In genomic region chr3:70176391-70176790, GRCm38 (mm10) we compare ENCODE assay signal across 20 mouse cellular contexts.
DNase-seq lines count a peak whose midpoint lies in the region; ATAC-seq lines count a peak whose summit lies in the region.
"Had no signal": no experiment of that assay in that cellular context is flagged by ENCODE, and none has a peak within 500 bp of the region (broad histone marks: within the 10 kb centered on the region; RNA-seq: fewer than 3 reads in every experiment).

No protein-coding gene starts in this region.

- H3K27me3 ChIP-seq in forebrain, embryonic 11.5 days (ENCODE audit: control insufficient read depth, insufficient read depth, low read length), result no peaks in the 10 kb centered on the region
- H3K27me3 ChIP-seq in forebrain, embryonic 14.5 days (replicated peaks; ENCODE audit: control insufficient read depth, insufficient read depth, low read length), result no peaks in the 10 kb centered on the region
- H3K27me3 ChIP-seq in hindbrain, embryonic 11.5 days (ENCODE audit: control insufficient read depth, insufficient read depth, low read length), result no peaks in the 10 kb centered on the region
- H3K27me3 ChIP-seq in hindbrain, embryonic 10.5 days (ENCODE audit: insufficient read depth, poor library complexity, severe bottlenecking), result no peaks in the 10 kb centered on the region
- no peaks in the 10 kb centered on the region for H3K27me3 ChIP-seq in kidney, embryonic 16.5 days (ENCODE audit: insufficient read depth, low read length)
- H3K27me3 ChIP-seq in midbrain, embryonic 14.5 days (ENCODE audit: control insufficient read depth, insufficient read depth, low read length), result no peaks in the 10 kb centered on the region
- H3K27me3 ChIP-seq in midbrain, embryonic 10.5 days (ENCODE audit: low read depth, poor library complexity, severe bottlenecking), result no peaks in the 10 kb centered on the region
- H3K27me3 ChIP-seq: heart, embryonic 12.5 days; hindbrain, embryonic 13.5 days had no signal

- DNase-seq in forebrain, embryonic 11.5 days (ENCODE audit: low spot score), result no peak
- DNase-seq in forebrain, embryonic 14.5 days (ENCODE audit: low spot score), result no peak
- DNase-seq in hindbrain, embryonic 11.5 days (ENCODE audit: low spot score), result no peak
- no peak for DNase-seq in hindbrain, embryonic 10.5 days (ENCODE audit: low spot score)
- DNase-seq in kidney, postnatal 36 days, result no peak
- DNase-seq in midbrain, embryonic 14.5 days, result no peak
- no peak for DNase-seq in midbrain, embryonic 10.5 days (ENCODE audit: low spot score)
- DNase-seq: adrenal gland, adult 8-10 months; adrenal gland, postnatal 36 days; B cell, adult 2 months; cerebellum, adult 2 months; cerebellum, postnatal 10 days; gastrocnemius, postnatal 25 days had no signal

- no peak overlapping the region for H3K4me2 ChIP-seq in forebrain, embryonic 11.5 days (ENCODE audit: low read depth, low read length, severe bottlenecking)
- no peak overlapping the region for H3K4me2 ChIP-seq in forebrain, embryonic 14.5 days (ENCODE audit: low read length)
- no peak overlapping the region for H3K4me2 ChIP-seq in hindbrain, embryonic 11.5 days (replicated peaks; ENCODE audit: low read depth, low read length)
- no peak overlapping the region for H3K4me2 ChIP-seq in kidney, embryonic 16.5 days (replicated peaks; ENCODE audit: low read depth, low read length)
- no peak overlapping the region for H3K4me2 ChIP-seq in midbrain, embryonic 14.5 days (ENCODE audit: low read length)
- H3K4me2 ChIP-seq: heart, embryonic 12.5 days; hindbrain, embryonic 13.5 days had no signal

- H3K9ac ChIP-seq in forebrain, embryonic 11.5 days (ENCODE audit: low read length), result no peak overlapping the region
- no peak overlapping the region for H3K9ac ChIP-seq in forebrain, embryonic 14.5 days (ENCODE audit: low read length)
- no peak overlapping the region for H3K9ac ChIP-seq in hindbrain, embryonic 11.5 days (ENCODE audit: low read depth, low read length)
- no peak overlapping the region for H3K9ac ChIP-seq in kidney, embryonic 16.5 days (replicated peaks; ENCODE audit: low read length)
- H3K9ac ChIP-seq in midbrain, embryonic 14.5 days (replicated peaks; ENCODE audit: low read length), result no peak overlapping the region
- H3K9ac ChIP-seq: heart, embryonic 12.5 days; hindbrain, embryonic 13.5 days had no signal

- H3K4me3 ChIP-seq in forebrain, embryonic 11.5 days (ENCODE audit: low read depth, low read length), result no peak overlapping the region
- no peak overlapping the region for H3K4me3 ChIP-seq in forebrain, embryonic 14.5 days (ENCODE audit: low read depth, low read length)
- no peak overlapping the region for H3K4me3 ChIP-seq in hindbrain, embryonic 11.5 days (ENCODE audit: low read depth, low read length)
- no peak overlapping the region for H3K4me3 ChIP-seq in hindbrain, embryonic 10.5 days
- H3K4me3 ChIP-seq in kidney, embryonic 16.5 days (ENCODE audit: low read length), result no peak overlapping the region
- H3K4me3 ChIP-seq in midbrain, embryonic 14.5 days (replicated peaks; ENCODE audit: low read depth, low read length), result no peak overlapping the region
- H3K4me3 ChIP-seq in midbrain, embryonic 10.5 days, result no peak overlapping the region
- H3K4me3 ChIP-seq: embryonic facial prominence, embryonic 10.5 days; heart, embryonic 12.5 days; hindbrain, embryonic 13.5 days had no signal

- H3K27ac ChIP-seq in forebrain, embryonic 11.5 days (ENCODE audit: low read depth, low read length), result no peak overlapping the region
- H3K27ac ChIP-seq in forebrain, embryonic 14.5 days (ENCODE audit: low read depth, low read length), result no peak overlapping the region
- H3K27ac ChIP-seq in hindbrain, embryonic 11.5 days (ENCODE audit: low read depth, low read length), result no peak overlapping the region
- H3K27ac ChIP-seq in hindbrain, embryonic 10.5 days, result no peak overlapping the region
- H3K27ac ChIP-seq in kidney, embryonic 16.5 days (ENCODE audit: low read length), result no peak overlapping the region
- H3K27ac ChIP-seq in midbrain, embryonic 14.5 days (replicated peaks; ENCODE audit: low read depth, low read length), result no peak overlapping the region
- no peak overlapping the region for H3K27ac ChIP-seq in midbrain, embryonic 10.5 days (replicated peaks)
- H3K27ac ChIP-seq: embryonic facial prominence, embryonic 10.5 days; hindbrain, embryonic 13.5 days had no signal

- H3K36me3 ChIP-seq in forebrain, embryonic 11.5 days (ENCODE audit: control insufficient read depth, insufficient read depth, low read length), result no peaks in the 10 kb centered on the region
- no peaks in the 10 kb centered on the region for H3K36me3 ChIP-seq in forebrain, embryonic 14.5 days (ENCODE audit: control insufficient read depth, insufficient read depth, low read length)
- H3K36me3 ChIP-seq in hindbrain, embryonic 11.5 days (ENCODE audit: control insufficient read depth, insufficient read depth, low read length), result no peaks in the 10 kb centered on the region
- H3K36me3 ChIP-seq in hindbrain, embryonic 10.5 days, result no peaks in the 10 kb centered on the region
- no peaks in the 10 kb centered on the region for H3K36me3 ChIP-seq in kidney, embryonic 16.5 days (ENCODE audit: insufficient read depth, low read length)
- H3K36me3 ChIP-seq in midbrain, embryonic 14.5 days (ENCODE audit: control insufficient read depth, insufficient read depth, low read length), result no peaks in the 10 kb centered on the region
- no peaks in the 10 kb centered on the region for H3K36me3 ChIP-seq in midbrain, embryonic 10.5 days
- H3K36me3 ChIP-seq: embryonic facial prominence, embryonic 10.5 days; G1E; heart, embryonic 12.5 days; hindbrain, embryonic 13.5 days had no signal

- ATAC-seq in forebrain, embryonic 11.5 days (replicated peaks; ENCODE audit: low FRiP score), result peak; percentile 42; the same call in 1 of the 2 replicates
- no peak for ATAC-seq in forebrain, embryonic 14.5 days
- peak; percentile 40; the same call in 1 of the 2 replicates for ATAC-seq in hindbrain, embryonic 11.5 days (ENCODE audit: low FRiP score)
- ATAC-seq in kidney, embryonic 16.5 days (ENCODE audit: low FRiP score, low TSS enrichment), result 0 out of 2 replicates have a peak, but pooled peaks have one; percentile 42
- ATAC-seq in midbrain, embryonic 14.5 days (ENCODE audit: low FRiP score, low TSS enrichment), result peak; percentile 43
- ATAC-seq: CD4-positive, CD25-positive, alpha-beta regulatory T cell, adult 4 months; inflammation-experienced regulatory T-cells, adult 6 months had no signal

- 86% methylated on average over 1 of the region's 1 CpGs for WGBS in forebrain, embryonic 11.5 days
- WGBS in forebrain, embryonic 14.5 days, result 74% methylated on average over 1 of the region's 1 CpGs
- WGBS in hindbrain, embryonic 11.5 days, result 88% methylated on average over 1 of the region's 1 CpGs
- 74% methylated on average over 1 of the region's 1 CpGs for WGBS in hindbrain, embryonic 10.5 days
- 95% methylated on average over 1 of the region's 1 CpGs for WGBS in kidney, embryonic 16.5 days
- whole genome bisulfite sequencing in midbrain, embryonic 14.5 days, result 81% methylated on average over 1 of the region's 1 CpGs
- 96% methylated on average over 1 of the region's 1 CpGs for WGBS in midbrain, embryonic 10.5 days

- H3K4me1 ChIP-seq in forebrain, embryonic 11.5 days (replicated peaks; ENCODE audit: control insufficient read depth, insufficient read depth, low read length), result no peaks in the 10 kb centered on the region
- H3K4me1 ChIP-seq in forebrain, embryonic 14.5 days (ENCODE audit: control insufficient read depth, insufficient read depth, low read length), result no peaks in the 10 kb centered on the region
- no peaks in the 10 kb centered on the region for H3K4me1 ChIP-seq in hindbrain, embryonic 11.5 days (replicated peaks; ENCODE audit: control insufficient read depth, insufficient read depth, low read length)
- no peaks in the 10 kb centered on the region for H3K4me1 ChIP-seq in hindbrain, embryonic 10.5 days (replicated peaks)
- H3K4me1 ChIP-seq in kidney, embryonic 16.5 days (ENCODE audit: insufficient read depth, low read length), result no peaks in the 10 kb centered on the region
- H3K4me1 ChIP-seq in midbrain, embryonic 14.5 days (ENCODE audit: control insufficient read depth, insufficient read depth, low read length), result no peaks in the 10 kb centered on the region
- H3K4me1 ChIP-seq in midbrain, embryonic 10.5 days, result no peaks in the 10 kb centered on the region
- H3K4me1 ChIP-seq: embryonic facial prominence, embryonic 10.5 days; heart, embryonic 12.5 days; hindbrain, embryonic 13.5 days had no signal

- H3K9me3 ChIP-seq in forebrain, embryonic 11.5 days (ENCODE audit: control insufficient read depth, low read length), result no peaks in the 10 kb centered on the region
- no peaks in the 10 kb centered on the region for H3K9me3 ChIP-seq in forebrain, embryonic 14.5 days (replicated peaks; ENCODE audit: control insufficient read depth, low read length)
- no peaks in the 10 kb centered on the region for H3K9me3 ChIP-seq in hindbrain, embryonic 11.5 days (ENCODE audit: control insufficient read depth, low read length)
- no peaks in the 10 kb centered on the region for H3K9me3 ChIP-seq in hindbrain, embryonic 10.5 days
- H3K9me3 ChIP-seq in kidney, embryonic 16.5 days (ENCODE audit: low read length), result no peaks in the 10 kb centered on the region
- no peaks in the 10 kb centered on the region for H3K9me3 ChIP-seq in midbrain, embryonic 14.5 days (ENCODE audit: control insufficient read depth, low read length)
- no peaks in the 10 kb centered on the region for H3K9me3 ChIP-seq in midbrain, embryonic 10.5 days (replicated peaks)
- H3K9me3 ChIP-seq: embryonic facial prominence, embryonic 10.5 days; heart, embryonic 12.5 days; hindbrain, embryonic 13.5 days had no signal
